Mouse (Mus musculus) embryonic fibroblast, embryonic 13.5 days (primary cell): ENCODE data around the gene Mcm6.

Experiments
- CTCF ChIP-seq: IDR thresholded peaks from 2 replicates; pipeline ENCODE4 v1.5.1; 2011; ENCODE audit warnings: mild to moderate bottlenecking, control low read depth, low read length, moderate library complexity, borderline replicate concordance; ENCODE audit not compliant: insufficient read depth
- POLR2A ChIP-seq: IDR thresholded peaks from 2 replicates; pipeline ENCODE4 v1.6.1; 2011; ENCODE audit warnings: low read depth, mild to moderate bottlenecking, control low read depth, low read length, moderate library complexity

DNA sequence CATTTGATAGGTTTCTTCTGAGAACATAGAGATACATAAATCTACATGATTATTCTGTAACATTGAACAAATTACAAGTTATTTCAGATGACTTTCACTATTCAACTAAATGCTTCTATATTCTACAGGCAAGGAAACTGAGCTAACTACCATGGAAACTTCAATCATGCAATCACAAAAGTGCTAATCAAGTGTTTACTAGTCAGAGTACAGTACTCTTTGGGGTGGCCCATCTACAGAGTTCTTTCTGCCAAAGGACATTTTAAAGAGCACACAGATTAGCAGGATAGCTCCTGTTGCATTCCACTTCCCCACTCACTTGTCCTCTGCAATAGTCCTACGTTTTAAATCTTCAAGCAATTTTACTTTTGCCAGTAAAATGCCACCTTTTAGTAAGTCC is 46.2 kb upstream of the Mcm6 start:
- no peak for TF ChIP-seq CTCF
- TF ChIP-seq POLR2A, result no peak
